Mouse (Mus musculus): Measurements from ENCODE around the gene Ttc38.

The Ttc38 gene

DNA sequence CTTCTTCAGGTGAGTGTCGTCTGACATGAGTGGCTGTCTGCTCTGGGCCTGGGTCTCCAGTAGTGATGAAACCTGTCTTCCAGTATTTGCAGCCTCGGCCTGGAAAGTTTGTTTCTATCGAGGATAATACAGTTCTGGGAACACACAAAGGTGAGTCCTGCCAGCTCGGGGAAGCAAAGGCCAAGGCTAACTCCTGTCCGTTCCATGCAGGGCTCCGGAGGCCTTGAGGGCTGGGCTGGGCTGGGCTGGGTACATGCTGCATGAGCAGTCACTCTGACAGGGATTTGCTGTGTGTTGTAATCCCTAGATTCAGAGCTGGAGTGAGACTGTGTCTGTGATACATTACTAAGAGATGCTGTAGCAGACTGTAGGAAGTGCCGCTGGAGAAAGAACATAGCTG lies 61.8 kb downstream of the Ttc38 start:
- no peak for DNase-seq (ENCODE audit: low read depth, low spot score)

DNA sequence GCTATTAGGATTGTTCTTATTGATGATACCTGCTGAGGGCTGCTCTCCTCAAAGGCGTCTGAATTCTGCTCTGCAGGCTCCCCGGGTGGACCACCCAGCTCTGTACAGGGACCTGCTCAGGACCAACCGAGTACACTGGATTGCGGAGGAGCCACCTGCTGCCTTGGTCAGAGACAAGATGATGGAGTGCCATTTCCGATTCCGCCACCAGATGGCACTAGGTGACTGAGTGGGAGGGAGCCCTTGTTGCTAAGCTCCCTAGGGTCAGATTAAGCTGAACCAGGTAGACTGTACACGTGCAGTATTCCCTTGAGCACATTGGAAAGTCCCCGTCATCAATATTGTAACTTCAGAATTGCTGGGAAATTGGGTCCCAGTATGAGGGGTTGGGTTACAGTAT lies 64.2 kb downstream of the Ttc38 start:
- no peak for DNase-seq (ENCODE audit: low read depth, low spot score)

DNA sequence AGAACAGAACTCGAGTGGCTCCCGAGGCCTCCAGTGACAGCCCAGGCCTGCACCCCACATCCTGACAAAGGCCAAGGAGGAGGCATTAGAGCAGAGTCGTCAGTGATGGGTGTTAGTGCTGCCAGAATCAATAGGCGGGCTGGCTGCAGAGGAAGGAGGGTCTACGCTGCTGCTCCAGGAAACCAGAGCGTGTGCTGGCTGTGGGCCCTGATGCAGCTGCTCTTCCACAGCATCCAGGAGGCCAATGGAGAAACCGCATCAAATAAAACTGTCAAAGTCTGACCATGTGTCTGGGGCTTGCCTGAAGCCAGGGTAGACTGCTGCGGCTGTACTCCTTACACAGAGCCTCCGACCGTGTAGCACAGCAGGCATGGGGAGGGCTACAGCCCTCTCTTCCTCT lies 65.0 kb downstream of the Ttc38 start:
- no peak for DNase-seq (ENCODE audit: low read depth, low spot score)

DNA sequence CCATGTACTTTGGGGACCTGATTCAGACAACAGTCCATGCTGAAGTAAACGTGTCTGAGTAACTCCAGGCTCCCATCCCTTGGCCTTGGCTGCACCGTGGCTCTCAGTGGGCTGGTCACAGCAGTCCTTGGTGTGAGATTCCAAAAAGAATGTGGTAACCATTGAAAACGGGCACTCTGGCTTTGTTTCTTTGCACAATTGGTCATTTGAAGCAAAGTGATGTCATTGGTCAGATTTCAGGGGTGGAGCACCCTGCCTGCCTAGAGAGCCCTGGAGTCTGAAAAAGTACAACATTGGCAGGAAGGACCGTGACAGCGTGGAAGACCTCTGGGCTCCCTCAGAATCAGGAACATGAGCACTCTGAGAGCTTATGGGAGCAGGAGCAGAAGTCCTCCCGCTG lies 67.3 kb downstream of the Ttc38 start:
- DNase-seq (ENCODE audit: low read depth, low spot score) = no peak

DNA sequence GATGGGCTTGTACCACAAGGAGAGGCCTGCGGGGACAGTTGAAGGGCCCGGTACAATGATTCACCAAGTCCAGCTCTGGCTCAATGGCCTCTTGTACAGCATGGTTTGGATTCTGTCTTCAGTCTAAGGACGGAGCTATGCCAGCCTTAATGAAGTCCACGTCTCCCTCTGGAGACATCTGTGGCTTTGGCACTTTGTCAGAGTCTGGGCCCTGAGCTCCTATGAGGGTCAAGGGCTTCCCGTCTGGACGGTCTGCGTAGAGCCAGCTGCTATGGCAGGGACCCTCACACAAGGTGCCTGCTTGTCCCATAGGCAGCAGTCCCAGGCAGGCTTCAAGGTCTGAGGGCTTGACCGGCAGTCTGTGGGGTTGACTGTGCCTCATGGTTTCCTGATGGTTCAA lies 68.2 kb downstream of the Ttc38 start:
- no peak for DNase-seq (ENCODE audit: low read depth, low spot score)

DNA sequence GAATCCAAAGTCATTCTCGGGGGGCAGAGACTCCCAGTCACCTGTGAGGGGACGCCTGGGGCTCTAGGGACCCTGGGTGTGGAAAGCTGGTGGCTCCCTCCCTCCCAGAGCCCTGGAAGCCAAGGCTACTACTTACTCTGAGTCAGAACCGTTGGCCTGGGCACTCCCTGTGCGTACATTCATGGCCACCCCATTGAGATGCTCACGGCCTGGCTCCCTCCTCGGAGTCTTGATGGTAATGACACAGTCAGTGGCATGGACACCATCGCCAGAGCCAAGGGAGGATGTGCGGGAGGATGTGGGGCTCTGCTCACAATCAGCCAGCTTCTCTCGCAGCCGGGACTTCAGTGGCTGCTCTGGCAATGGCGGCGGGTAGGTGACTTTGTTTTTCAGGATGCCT lies 68.7 kb downstream of the Ttc38 start:
- no peak for DNase-seq (ENCODE audit: low read depth, low spot score)

DNA sequence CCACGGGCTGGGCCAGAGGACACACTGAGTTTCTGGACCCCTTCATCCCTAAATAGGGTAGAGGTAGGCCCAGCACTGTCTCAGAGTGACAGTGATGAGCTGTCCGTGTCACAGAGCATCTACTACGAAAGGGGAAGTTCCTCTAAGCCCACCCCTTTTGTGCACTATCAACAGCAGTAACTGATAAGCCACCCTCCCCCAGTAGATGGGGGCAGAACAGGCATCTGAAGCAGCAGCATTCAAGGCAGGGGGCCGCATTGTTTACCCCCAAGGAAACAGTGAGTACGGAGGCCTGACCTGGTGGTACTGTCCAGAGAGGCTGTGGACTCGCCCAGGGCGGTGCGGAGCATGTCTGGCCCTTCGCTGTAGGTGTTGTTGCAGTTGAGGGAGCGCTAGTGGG lies 70.4 kb downstream of the Ttc38 start:
- no peak for DNase-seq (ENCODE audit: low read depth, low spot score)

DNA sequence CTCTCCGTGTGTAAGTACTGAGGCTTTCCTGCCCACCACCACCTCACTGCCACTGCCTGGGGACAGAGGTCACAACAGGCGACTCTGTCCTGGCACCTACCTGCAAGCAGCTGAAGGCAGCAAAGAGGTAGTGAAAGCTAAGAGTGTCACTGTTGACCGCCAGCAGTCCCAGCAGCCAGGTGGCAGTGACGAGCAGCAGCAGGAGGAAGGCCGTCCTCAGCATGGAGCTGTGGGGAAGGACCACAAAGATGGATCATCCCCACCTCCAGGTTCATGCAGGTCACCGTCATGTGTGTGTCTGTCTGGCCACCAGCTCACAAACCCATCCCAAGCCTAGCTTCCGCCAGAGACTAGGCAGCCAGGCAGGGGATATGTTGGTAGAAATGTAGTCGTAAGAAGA lies 71.7 kb downstream of the Ttc38 start:
- DNase-seq (ENCODE audit: low read depth, low spot score) = no peak

Measured in brain, embryonic 18.5 days (tissue).